Mouse (Mus musculus): ENCODE data around the gene Chad. TPM values are rescaled to one million over a fixed set of nuclear protein-coding genes. Genes with fewer than 3 reads are reported as not detected.

Gene Chad
- polyA plus RNA-seq, 1 experiment from 2014 or later = 2.1 TPM

DNA sequence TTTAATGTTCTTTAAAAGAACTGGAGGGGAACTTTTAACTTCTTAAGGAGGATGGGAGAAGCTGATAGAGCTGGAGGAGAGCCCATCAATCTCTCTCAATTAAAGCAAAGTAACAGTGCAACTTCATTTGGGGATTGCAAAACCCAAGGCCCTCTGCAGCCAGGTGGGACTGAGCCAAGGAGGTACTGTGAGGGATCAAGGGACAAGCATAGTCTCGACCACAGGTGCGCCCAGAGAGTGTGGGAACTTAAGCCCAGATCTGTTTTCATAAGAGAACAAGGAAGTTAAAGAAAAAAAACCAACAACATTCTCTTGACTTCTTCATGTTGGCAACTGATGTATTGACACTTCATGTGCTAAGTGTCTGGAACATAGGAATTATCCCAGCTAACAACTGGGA, 10.2 kb downstream of the Chad start:
- Histone ChIP-seq H3K4me1 (ENCODE audit: control insufficient read depth, insufficient read depth, low read length) (no peaks in the 10 kb centered on the region), H3K27ac (ENCODE audit: low read length) (no peak overlapping the region), H3K27me3 (ENCODE audit: control insufficient read depth, insufficient read depth, low read length) (no peaks in the 10 kb centered on the region), H3K36me3 (ENCODE audit: control insufficient read depth, insufficient read depth) (no peaks in the 10 kb centered on the region), H3K9ac (ENCODE audit: low read length) (no peak overlapping the region), H3K9me3 (replicated peaks; ENCODE audit: control insufficient read depth, low read length) (no peaks in the 10 kb centered on the region), H3K4me2 (ENCODE audit: low read depth, low read length) (no peak overlapping the region), H3K4me3 (ENCODE audit: low read length) (no peak overlapping the region)
- ATAC-seq (replicated peaks; ENCODE audit: extremely low read depth, insufficient read depth, low FRiP score) = no peak
- WGBS = 69% methylated on average over 2 of the region's 2 CpGs

DNA sequence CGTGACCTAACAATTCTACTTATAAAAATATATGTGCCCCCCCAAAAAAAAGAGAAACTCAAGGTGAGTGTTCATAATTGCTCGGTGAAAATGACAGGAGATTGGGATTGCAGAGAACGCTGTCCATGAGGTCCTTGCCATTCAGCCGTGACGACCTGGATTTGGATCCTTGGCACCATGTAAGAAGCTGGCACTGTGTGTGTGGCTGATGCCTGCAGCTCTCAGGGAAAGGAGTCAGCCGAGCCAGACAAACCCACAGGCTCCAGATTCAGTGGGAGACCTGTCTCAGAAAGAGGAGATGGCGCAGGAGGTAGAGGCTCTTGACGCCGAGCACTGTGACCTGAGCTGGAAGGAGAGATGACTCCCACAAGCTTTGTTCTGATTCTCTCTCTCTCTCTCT, 11.5 kb downstream of the Chad start:
- H3K9ac ChIP-seq (ENCODE audit: low read length) = no peak overlapping the region
- H3K9me3 ChIP-seq (replicated peaks; ENCODE audit: control insufficient read depth, low read length) = no peaks in the 10 kb centered on the region
- no peak for ATAC-seq (replicated peaks; ENCODE audit: extremely low read depth, insufficient read depth, low FRiP score)
- H3K27me3 ChIP-seq (ENCODE audit: control insufficient read depth, insufficient read depth, low read length) = no peaks in the 10 kb centered on the region
- no peaks in the 10 kb centered on the region for H3K36me3 ChIP-seq (ENCODE audit: control insufficient read depth, insufficient read depth)
- no peaks in the 10 kb centered on the region for H3K4me1 ChIP-seq (ENCODE audit: control insufficient read depth, insufficient read depth, low read length)
- WGBS = 89% methylated on average over 9 of the region's 9 CpGs
- H3K4me2 ChIP-seq (ENCODE audit: low read depth, low read length) = no peak overlapping the region
- no peak overlapping the region for H3K4me3 ChIP-seq (ENCODE audit: low read length)
- no peak overlapping the region for H3K27ac ChIP-seq (ENCODE audit: low read length)

DNA sequence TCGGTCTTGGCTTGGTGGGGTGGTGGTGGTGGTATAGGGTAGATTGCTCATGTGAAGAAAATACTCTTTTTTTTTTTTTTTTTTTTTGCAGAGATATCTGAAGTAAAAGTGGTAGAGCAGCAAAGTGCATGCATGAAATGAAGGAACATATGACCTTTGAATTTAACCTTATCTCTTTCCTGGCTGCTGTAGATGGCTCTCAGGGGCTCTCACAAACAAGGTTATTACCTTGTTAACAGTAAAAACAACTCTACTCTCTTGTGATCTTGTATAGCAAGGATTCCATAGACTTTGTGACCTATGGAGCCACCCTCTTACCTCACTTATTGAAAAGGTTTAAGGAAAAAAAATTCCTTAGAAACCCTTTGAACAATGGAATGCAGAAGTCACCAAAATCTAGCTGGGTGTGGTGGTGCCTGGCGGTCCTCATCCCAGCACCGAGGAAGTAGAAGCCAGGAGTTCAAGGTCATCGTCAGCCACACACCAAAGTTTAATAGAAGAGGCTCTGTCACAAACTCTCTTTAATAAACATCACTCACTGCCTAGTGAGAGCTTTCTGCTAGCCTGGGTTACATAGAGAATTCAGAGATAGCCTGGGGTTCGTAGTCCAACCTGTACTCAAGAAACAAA, 15.4 kb downstream of the Chad start:
- WGBS = 86% methylated on average over 5 of the region's 5 CpGs
- Histone ChIP-seq H3K27ac (ENCODE audit: low read length) (no peak overlapping the region), H3K27me3 (ENCODE audit: control insufficient read depth, insufficient read depth, low read length) (no peaks in the 10 kb centered on the region), H3K4me1 (ENCODE audit: control insufficient read depth, insufficient read depth, low read length) (no peaks in the 10 kb centered on the region), H3K36me3 (ENCODE audit: control insufficient read depth, insufficient read depth) (no peaks in the 10 kb centered on the region), H3K4me2 (ENCODE audit: low read depth, low read length) (no peak overlapping the region), H3K9ac (ENCODE audit: low read length) (no peak overlapping the region), H3K9me3 (replicated peaks; ENCODE audit: control insufficient read depth, low read length) (no peaks in the 10 kb centered on the region), H3K4me3 (ENCODE audit: low read length) (no peak overlapping the region)
- no peak for ATAC-seq (replicated peaks; ENCODE audit: extremely low read depth, insufficient read depth, low FRiP score)

DNA sequence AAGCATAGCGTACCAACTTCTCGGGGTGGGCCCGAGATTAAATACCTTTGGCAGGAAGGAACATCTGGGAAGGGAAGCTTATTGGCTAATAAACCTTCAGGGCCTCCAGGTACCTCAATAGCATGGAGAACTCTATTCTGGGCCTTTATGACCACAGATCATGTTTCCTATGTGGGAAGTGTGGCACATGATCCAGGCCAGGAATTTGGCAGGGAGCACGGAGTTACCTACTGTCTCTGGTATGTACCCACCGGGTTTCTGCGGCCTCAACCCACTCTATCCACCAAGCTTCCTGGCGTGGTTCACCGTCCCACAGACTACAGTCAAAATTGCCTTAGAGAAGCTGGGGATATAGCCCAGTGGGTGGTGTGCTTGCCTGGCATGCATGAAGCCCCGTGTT, 20.2 kb downstream of the Chad start:
- Histone ChIP-seq H3K4me2 (ENCODE audit: low read depth, low read length) (no peak overlapping the region), H3K9ac (ENCODE audit: low read length) (no peak overlapping the region), H3K27ac (ENCODE audit: low read length) (no peak overlapping the region), H3K4me3 (ENCODE audit: low read length) (no peak overlapping the region), H3K27me3 (ENCODE audit: control insufficient read depth, insufficient read depth, low read length) (no peaks in the 10 kb centered on the region), H3K36me3 (ENCODE audit: control insufficient read depth, insufficient read depth) (no peaks in the 10 kb centered on the region), H3K9me3 (replicated peaks; ENCODE audit: control insufficient read depth, low read length) (0 out of 2 replicates have a peak, but pooled peaks cover 4% of the 10 kb centered on the region), H3K4me1 (ENCODE audit: control insufficient read depth, insufficient read depth, low read length) (no peaks in the 10 kb centered on the region)
- ATAC-seq (replicated peaks; ENCODE audit: extremely low read depth, insufficient read depth, low FRiP score) = no peak
- 79% methylated on average over 9 of the region's 9 CpGs for WGBS

DNA sequence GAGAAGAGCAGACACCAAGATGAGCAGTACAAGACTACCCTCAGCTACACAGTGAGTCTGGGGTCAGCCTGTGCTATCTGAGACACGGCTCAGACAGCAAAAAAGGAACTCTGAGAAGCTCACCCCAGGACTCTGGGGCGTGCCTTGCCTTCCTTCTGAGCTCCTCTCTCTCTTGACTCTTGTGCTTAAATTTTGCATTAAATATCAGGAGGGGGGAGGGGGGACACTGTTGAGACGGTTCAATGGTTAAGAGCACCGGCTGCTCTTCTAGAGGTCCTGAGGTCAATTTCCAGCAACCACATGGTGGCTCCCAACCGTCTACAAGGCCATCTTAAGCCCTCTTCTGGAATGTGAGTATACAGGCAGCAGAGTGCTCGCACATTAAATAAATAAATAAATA, 22.7 kb downstream of the Chad start:
- peaks cover 8% of the 10 kb centered on the region for H3K4me1 ChIP-seq (ENCODE audit: control insufficient read depth, insufficient read depth, low read length)
- H3K9me3 ChIP-seq (replicated peaks; ENCODE audit: control insufficient read depth, low read length) = 0 out of 2 replicates have a peak, but pooled peaks cover 4% of the 10 kb centered on the region
- ATAC-seq (replicated peaks; ENCODE audit: extremely low read depth, insufficient read depth, low FRiP score) = no peak
- H3K9ac ChIP-seq (ENCODE audit: low read length) = no peak overlapping the region
- 76% methylated on average over 6 of the region's 6 CpGs for WGBS
- no peak overlapping the region for H3K4me2 ChIP-seq (ENCODE audit: low read depth, low read length)
- no peak overlapping the region for H3K4me3 ChIP-seq (ENCODE audit: low read length)
- no peaks in the 10 kb centered on the region for H3K36me3 ChIP-seq (ENCODE audit: control insufficient read depth, insufficient read depth)
- H3K27ac ChIP-seq (ENCODE audit: low read length) = no peak overlapping the region
- H3K27me3 ChIP-seq (ENCODE audit: control insufficient read depth, insufficient read depth, low read length) = no peaks in the 10 kb centered on the region

DNA sequence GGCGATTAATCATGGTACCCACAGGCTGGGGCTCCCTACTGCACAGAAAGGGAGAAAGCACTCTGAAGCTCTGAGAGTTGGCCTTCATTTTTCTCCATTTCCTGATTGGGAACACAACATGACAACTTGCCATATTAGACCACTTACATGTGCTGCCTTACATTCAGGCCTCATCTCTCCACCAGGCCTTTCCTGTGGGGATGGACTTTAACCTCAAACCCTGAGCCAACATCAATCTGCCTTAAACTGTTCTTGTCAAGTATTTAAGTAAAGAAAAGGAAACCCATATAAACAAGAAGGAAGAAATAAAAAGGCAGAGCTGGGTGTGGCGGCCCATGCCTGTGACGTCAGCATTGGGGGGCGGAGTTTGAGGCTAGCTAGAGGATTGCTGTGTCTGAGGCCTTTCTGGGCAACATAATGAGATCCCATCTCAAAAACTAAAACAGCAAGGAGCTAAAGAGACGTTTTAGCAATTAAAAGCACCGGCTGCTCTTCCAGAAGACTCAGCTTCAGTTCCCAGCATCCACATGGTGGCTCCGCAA, 31.5 kb downstream of the Chad start:
- Histone ChIP-seq H3K9ac (ENCODE audit: low read length) (no peak overlapping the region), H3K4me3 (ENCODE audit: low read length) (no peak overlapping the region), H3K27ac (ENCODE audit: low read length) (no peak overlapping the region), H3K4me2 (ENCODE audit: low read depth, low read length) (no peak overlapping the region), H3K9me3 (replicated peaks; ENCODE audit: control insufficient read depth, low read length) (no peaks in the 10 kb centered on the region), H3K27me3 (ENCODE audit: control insufficient read depth, insufficient read depth, low read length) (no peaks in the 10 kb centered on the region), H3K36me3 (ENCODE audit: control insufficient read depth, insufficient read depth) (no peaks in the 10 kb centered on the region), H3K4me1 (ENCODE audit: control insufficient read depth, insufficient read depth, low read length) (peaks cover 6% of the 10 kb centered on the region)
- 75% methylated on average over 7 of the region's 7 CpGs for WGBS
- ATAC-seq (replicated peaks; ENCODE audit: extremely low read depth, insufficient read depth, low FRiP score) = no peak

DNA sequence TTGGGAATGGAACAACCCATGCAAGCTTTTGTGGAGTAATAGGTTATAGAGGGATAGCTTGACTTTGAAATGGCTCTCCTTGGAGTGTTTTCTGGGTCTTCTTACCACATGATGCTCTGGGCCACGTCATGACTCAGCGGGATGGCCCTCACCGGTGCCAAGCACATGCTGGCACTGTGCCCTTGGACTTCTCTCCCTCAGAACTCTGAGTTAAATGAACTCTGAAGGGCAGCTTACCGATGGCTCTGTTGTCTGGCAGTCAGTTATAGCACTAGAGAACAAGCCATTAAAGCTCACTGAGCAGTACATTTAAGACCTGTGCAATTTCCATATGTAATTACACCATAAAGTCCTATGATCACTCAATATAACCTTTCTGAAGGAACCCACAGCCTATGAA, 32.5 kb downstream of the Chad start:
- Histone ChIP-seq H3K9me3 (replicated peaks; ENCODE audit: control insufficient read depth, low read length) (no peaks in the 10 kb centered on the region), H3K36me3 (ENCODE audit: control insufficient read depth, insufficient read depth) (no peaks in the 10 kb centered on the region), H3K27ac (ENCODE audit: low read length) (no peak overlapping the region), H3K4me2 (ENCODE audit: low read depth, low read length) (no peak overlapping the region), H3K4me1 (ENCODE audit: control insufficient read depth, insufficient read depth, low read length) (peaks cover 5% of the 10 kb centered on the region), H3K9ac (ENCODE audit: low read length) (no peak overlapping the region), H3K4me3 (ENCODE audit: low read length) (no peak overlapping the region), H3K27me3 (ENCODE audit: control insufficient read depth, insufficient read depth, low read length) (no peaks in the 10 kb centered on the region)
- no peak for ATAC-seq (replicated peaks; ENCODE audit: extremely low read depth, insufficient read depth, low FRiP score)
- WGBS = 60% methylated on average over 4 of the region's 4 CpGs

DNA sequence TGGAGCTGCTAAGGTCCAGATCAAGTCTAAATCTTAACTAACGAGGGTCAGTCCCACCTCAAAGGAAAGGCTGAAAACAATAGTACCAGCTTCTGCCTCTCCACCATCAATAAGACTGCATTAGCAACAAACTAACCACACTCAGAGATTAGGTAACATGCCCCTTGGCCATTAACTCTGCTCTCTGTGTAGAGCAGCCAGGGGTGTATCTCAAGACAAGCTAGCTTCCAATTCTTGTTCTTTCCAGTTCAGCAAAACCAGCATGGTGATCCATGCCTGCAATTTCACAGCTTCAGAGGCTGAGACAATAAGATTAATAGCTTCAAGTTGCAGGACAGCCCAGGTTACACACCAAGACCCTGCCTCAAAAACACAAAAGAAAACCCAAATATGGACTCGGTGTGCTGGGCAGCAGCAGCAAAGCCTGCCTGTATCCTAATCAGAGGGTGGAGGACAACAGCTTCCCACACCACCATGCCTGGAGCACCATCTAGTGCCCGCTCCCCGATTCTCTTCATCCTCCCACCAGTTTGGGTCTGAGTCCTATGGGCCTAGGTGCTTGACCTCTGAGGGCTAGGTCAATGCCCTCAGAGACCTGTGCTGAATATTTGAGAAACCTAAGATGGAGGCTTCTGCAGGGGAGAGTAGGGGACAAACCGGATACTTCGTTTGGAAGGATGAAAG, 33.7 kb downstream of the Chad start:
- Histone ChIP-seq H3K4me1 (ENCODE audit: control insufficient read depth, insufficient read depth, low read length) (peaks cover 6% of the 10 kb centered on the region), H3K36me3 (ENCODE audit: control insufficient read depth, insufficient read depth) (no peaks in the 10 kb centered on the region), H3K27me3 (ENCODE audit: control insufficient read depth, insufficient read depth, low read length) (no peaks in the 10 kb centered on the region), H3K4me3 (ENCODE audit: low read length) (no peak overlapping the region), H3K9me3 (replicated peaks; ENCODE audit: control insufficient read depth, low read length) (no peaks in the 10 kb centered on the region), H3K27ac (ENCODE audit: low read length) (no peak overlapping the region), H3K4me2 (ENCODE audit: low read depth, low read length) (no peak overlapping the region), H3K9ac (ENCODE audit: low read length) (no peak overlapping the region)
- no peak for ATAC-seq (replicated peaks; ENCODE audit: extremely low read depth, insufficient read depth, low FRiP score)
- 75% methylated on average over 6 of the region's 6 CpGs for WGBS

DNA sequence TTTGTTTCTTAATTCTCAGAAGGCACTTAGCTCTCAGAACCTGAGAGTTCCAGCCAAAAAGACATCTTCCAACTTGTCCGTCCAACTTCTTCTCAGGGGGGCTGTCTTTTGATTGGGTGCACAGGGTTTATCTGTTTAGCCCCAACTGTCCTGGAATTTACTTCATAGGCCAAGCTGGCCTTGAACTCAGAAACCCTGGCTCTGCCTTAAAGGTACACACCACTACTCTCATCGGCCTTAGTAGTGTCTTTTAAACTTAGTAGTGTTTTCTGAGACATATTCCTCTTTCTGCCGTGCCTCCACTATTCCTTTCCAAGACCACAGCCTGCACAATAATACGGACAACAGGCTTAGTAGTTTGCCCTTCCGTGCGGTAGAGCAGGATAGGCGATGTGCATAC, 35.6 kb downstream of the Chad start:
- WGBS = 91% methylated on average over 7 of the region's 7 CpGs
- ATAC-seq (replicated peaks; ENCODE audit: extremely low read depth, insufficient read depth, low FRiP score) = no peak
- Histone ChIP-seq H3K9me3 (replicated peaks; ENCODE audit: control insufficient read depth, low read length) (no peaks in the 10 kb centered on the region), H3K9ac (ENCODE audit: low read length) (no peak overlapping the region), H3K27ac (ENCODE audit: low read length) (no peak overlapping the region), H3K36me3 (ENCODE audit: control insufficient read depth, insufficient read depth) (no peaks in the 10 kb centered on the region), H3K4me1 (ENCODE audit: control insufficient read depth, insufficient read depth, low read length) (peaks cover 6% of the 10 kb centered on the region), H3K27me3 (ENCODE audit: control insufficient read depth, insufficient read depth, low read length) (no peaks in the 10 kb centered on the region), H3K4me2 (ENCODE audit: low read depth, low read length) (no peak overlapping the region), H3K4me3 (ENCODE audit: low read length) (no peak overlapping the region)
